Mouse (Mus musculus) C2C12 (cell line): ENCODE data around the gene Dnm2.

Source experiments
- CTCF ChIP-seq: IDR thresholded peaks from one replicate; pipeline ENCODE4 v1.5.1; 2011; ENCODE audit not compliant: control insufficient read depth, insufficient read depth, insufficient read length
- FOSL1 ChIP-seq: IDR thresholded peaks from one replicate; pipeline ENCODE4 v1.8.0; 2011; ENCODE audit warnings: mild to moderate bottlenecking, low read length; ENCODE audit not compliant: poor library complexity, insufficient read depth, severe bottlenecking
- MAX ChIP-seq: IDR thresholded peaks from one replicate; pipeline ENCODE4 v1.6.1; 2011; ENCODE audit warnings: mild to moderate bottlenecking, control low read depth

DNA sequence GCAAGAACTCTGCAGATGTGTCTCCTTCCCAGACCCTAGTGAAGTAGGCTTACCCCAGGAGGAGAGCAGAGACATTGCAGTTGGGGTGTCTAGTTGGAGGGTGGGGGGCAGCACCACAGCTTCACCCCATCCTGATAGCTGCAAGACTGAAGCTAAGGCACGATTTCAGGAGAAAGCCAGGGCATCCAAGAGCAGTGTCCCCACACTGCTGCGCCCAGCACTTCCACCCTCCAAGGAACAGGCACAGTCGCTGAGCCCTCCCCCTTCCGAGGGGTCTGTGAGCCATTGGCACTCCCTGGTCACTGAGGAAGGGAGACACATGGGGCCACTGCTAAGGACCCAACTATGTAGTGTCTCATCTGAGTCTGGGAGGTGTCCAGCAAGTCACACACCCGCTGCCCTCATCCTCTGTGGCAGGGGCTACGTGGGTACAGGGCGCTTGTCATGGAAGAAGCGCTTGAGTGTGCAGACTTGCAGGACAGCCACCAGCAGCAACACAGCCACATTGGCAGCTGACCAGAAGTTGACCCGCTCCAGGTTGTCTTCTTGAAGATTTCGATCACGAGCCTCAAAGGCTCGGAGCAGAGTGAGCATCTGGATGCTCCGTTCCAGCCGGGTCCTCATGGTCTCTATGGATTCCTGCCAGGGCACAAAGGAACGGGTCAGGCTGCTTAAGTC is 83.2 kb downstream of the Dnm2 start:
- TF ChIP-seq CTCF (no peak), FOSL1 (no peak), MAX (no peak)
